Mouse (Mus musculus) cerebellum, adult 9-10 months (tissue): ENCODE measurements at regions not wholly inside any gene's neighbourhood (a gene's known extent, or its start where the extent isn't known, plus 50 kb on each side); places are given as distances from the start of the nearest gene placed in this dataset.

Source experiments
- DNase-seq: peaks from one replicate; pipeline ENCODE4 v3.0.0; 2022

- no peak for DNase-seq
Observed at GRCm38 (mm10) chr10:99676557-99677098, 82.8 kb downstream of the Csl start.

- DNase-seq = no peak
Observed at GRCm38 (mm10) chr10:99678096-99678495, 81.4 kb downstream of the Csl start.

GRCm38 (mm10) chr10:99679813-99680212 lies 79.6 kb downstream of the Csl start:
- no peak for DNase-seq

- no peak for DNase-seq
Observed at GRCm38 (mm10) chr10:99681932-99682331, 77.5 kb downstream of the Csl start.

GRCm38 (mm10) chr10:99682350-99682749 lies 77.1 kb downstream of the Csl start:
- no peak for DNase-seq

- DNase-seq = no peak
Observed at GRCm38 (mm10) chr10:99683310-99683709, 76.1 kb downstream of the Csl start.

GRCm38 (mm10) chr10:99685911-99686310 lies 73.5 kb downstream of the Csl start:
- no peak for DNase-seq

- DNase-seq = no peak
Observed at GRCm38 (mm10) chr10:99687011-99687410, 72.4 kb downstream of the Csl start.

- DNase-seq = no peak
Observed at GRCm38 (mm10) chr10:99697696-99698095, 61.8 kb downstream of the Csl start.

GRCm38 (mm10) chr10:99699498-99699897 lies 60.0 kb downstream of the Csl start:
- DNase-seq = no peak

- DNase-seq = no peak
Observed at GRCm38 (mm10) chr10:99700052-99700777, 59.2 kb downstream of the Csl start.
